Mouse (Mus musculus) effector memory CD4-positive, alpha-beta T cell, adult 7 months (primary cell): ENCODE measurements around the gene Tenm2. TPM values are rescaled to one million over a fixed set of nuclear protein-coding genes. Genes with fewer than 3 reads are reported as not detected.

Source experiments
- polyA plus RNA-seq: library from polyadenylated mRNA; unstranded; fragments of 100-300 nt; shearing (Covaris generic); gene quantifications from one replicate; pipeline ENCODE4 v1.2.1, GENCODE M21; 2017

Gene Tenm2
- 0.79 TPM for polyA plus RNA-seq

DNA sequence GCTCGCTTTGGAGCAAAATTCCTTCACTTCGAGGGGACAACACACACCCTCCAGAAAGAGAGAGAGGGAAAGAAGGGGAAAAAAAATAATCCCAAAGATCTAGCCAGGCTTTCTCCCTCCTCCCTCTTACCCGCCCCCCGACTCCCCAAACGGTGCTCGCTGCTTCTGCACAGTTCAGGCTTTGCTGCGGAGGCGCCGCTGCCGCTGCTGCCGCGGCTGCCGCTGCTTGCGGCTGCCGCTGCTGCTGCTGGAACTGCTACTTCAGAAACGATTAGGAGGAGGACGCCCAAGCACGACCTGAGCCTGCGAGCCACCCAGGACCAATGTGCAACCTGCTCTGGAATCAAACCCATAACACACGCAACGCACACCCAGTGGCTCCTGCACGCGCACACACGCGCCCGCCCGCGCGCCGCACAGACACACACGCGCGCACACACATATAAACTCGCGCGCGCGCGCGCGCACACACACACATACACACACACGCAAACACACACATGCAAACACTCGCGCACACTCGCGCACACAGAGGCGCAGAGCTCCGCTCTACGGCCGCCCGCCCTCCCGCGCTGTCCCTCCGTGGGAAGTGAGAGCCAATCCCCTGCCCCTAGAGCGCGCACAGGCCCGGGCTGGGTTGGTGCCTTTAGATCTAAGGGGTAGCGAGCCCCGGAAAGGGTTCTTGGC is at the start of gene Tenm2:
Gene Tenm2 (minus strand): TSS at position 51 of the 687 bp plus-strand sequence.

DNA sequence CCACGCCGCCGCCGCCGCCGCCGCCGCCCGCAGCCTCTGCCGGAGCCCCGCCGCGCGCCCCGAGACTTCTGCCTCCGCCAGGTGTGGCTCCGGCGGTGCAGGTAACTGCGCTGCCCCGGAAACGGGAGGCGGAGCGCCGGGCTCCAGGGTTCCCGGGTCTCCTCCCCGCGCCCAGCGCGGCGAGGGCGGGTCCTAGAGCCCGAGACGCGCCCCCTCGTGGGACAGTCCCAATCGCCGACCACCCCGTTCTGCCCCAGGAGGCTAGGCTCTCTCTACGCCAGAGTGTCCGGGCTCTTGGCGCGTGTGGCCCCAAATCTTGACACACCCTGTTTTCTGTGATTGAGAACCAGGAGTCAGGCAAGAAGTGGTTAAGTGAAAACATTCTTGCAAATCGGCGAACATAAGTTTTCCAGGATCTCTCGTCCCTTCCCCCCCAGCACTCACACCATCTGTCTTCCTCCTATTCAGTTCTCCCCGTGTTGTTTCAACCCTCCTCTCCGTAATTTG is 1255.3 kb downstream of the Tenm2 start, which contains the start of gene Wwc1:
Gene Wwc1 (minus strand): TSS at position 117 of the 507 bp plus-strand sequence.

